Comparison of ENCODE assay signal across 7 mouse cellular contexts in genomic region chr7:38106711-38107311, GRCm38 (mm10). TPM values are rescaled to one million over a fixed set of nuclear protein-coding genes. Genes with fewer than 3 reads are reported as not detected.
A peak's percentile ranks its signal among the peaks of the same experiment; 100 is the strongest.
DNase-seq lines count a peak whose midpoint lies in the region; ATAC-seq and TF ChIP-seq lines count a peak whose summit lies in the region.

No protein-coding gene starts in this region.

- ATAC-seq in heart, embryonic 14.5 days (ENCODE audit: insufficient number of reproducible peaks, insufficient read depth, low FRiP score, low read depth): peak; percentile 0; the same call in 1 of the 2 replicates

- H3K27ac ChIP-seq in CH12.LX (ENCODE audit: insufficient read depth, low read depth): peak overlapping the region; percentile 14; the same call in 1 of the 2 replicates
- peak overlapping the region; percentile 19 to 65; a peak in 1 of 4 replicates for H3K27ac ChIP-seq in heart, embryonic 14.5 days (replicated peaks in 1 of 2; ENCODE audit: control insufficient read depth in 1 of 2, insufficient read depth in 1 of 2, low read depth in 2 of 2, low read length in 2 of 2)

- H3K9me3 ChIP-seq in CH12.LX (replicated peaks; ENCODE audit: low read length): no peaks in the 10 kb centered on the region
- H3K9me3 ChIP-seq in heart, embryonic 14.5 days (ENCODE audit: control insufficient read depth, low read length): no peaks in the 10 kb centered on the region

- TF ChIP-seq EP300 in CH12.LX (IDR thresholded peaks at IDR 0.05; ENCODE audit: low read length): no peak

- DNase-seq in CH12.LX (ENCODE audit: extremely low read depth): no peak
- DNase-seq in Muller cell, postnatal 12 days (ENCODE audit: inconsistent ontology term): peak; percentile 40
- DNase-seq in cerebellum, postnatal 25 days: peak; percentile 43 to 66
- DNase-seq in kidney, postnatal 10 days: peak; percentile 64
- peak; percentile 36 for DNase-seq in lung, postnatal 10 days
- peak; percentile 72 to 74 for DNase-seq in spleen, postnatal 10 days (ENCODE audit: low spot score in 2 of 2)

- no peak for TF ChIP-seq CTCF in CH12.LX (conservative IDR thresholded peaks at IDR 0.05 in 1 of 2, IDR thresholded peaks at IDR 0.05 in 1 of 2; ENCODE audit: low read depth in 2 of 2, low read length in 2 of 2)

- H3K36me3 ChIP-seq in CH12.LX (replicated peaks in 1 of 2; ENCODE audit: control insufficient read depth in 1 of 2, insufficient read depth in 1 of 2, low read length in 1 of 2): peaks cover 10 to 26% of the 10 kb centered on the region in 2 experiments
- H3K36me3 ChIP-seq in heart, embryonic 14.5 days (ENCODE audit: control insufficient read depth, insufficient read depth, low read length): peaks cover 16% of the 10 kb centered on the region

- under 1% methylated on average over 30 of the region's 47 CpGs for WGBS in heart, embryonic 14.5 days

- in situ Hi-C loops in CH12.LX (cut with MboI; ENCODE audit: low pct_ligation_motif_present, low pct_unique_long_range_greater_than_20kb, low sequenced_read_pairs): no loop called here

- peak overlapping the region; percentile 76 for H3K4me2 ChIP-seq in CH12.LX (ENCODE audit: insufficient read depth, low read depth, poor library complexity, severe bottlenecking)
- H3K4me2 ChIP-seq in heart, embryonic 14.5 days (ENCODE audit: low read length): peak overlapping the region; percentile 99

- dilution Hi-C loops in CH12.LX (cut with MboI; ENCODE audit: extremely low pct_ligation_motif_present, extremely low pct_unique_long_range_greater_than_20kb, low sequenced_read_pairs): no loop called here

- no peak for TF ChIP-seq RAD21 in CH12.LX (IDR thresholded peaks at IDR 0.05; ENCODE audit: low read depth, low read length)

- peaks cover 14 to 48% of the 10 kb centered on the region in 2 experiments for H3K4me1 ChIP-seq in CH12.LX (ENCODE audit: control insufficient read depth in 1 of 2, insufficient read depth in 2 of 2)
- H3K4me1 ChIP-seq in heart, embryonic 14.5 days (ENCODE audit: control insufficient read depth in 2 of 2, insufficient read depth in 2 of 2, low read length in 2 of 2): peaks cover 9 to 21% of the 10 kb centered on the region in 2 experiments

- peak overlapping the region; percentile 69 to 91 (median 78) for H3K4me3 ChIP-seq in CH12.LX (replicated peaks in 1 of 3; ENCODE audit: low read depth in 2 of 3, low read length in 2 of 3, poor library complexity in 1 of 3)
- peak overlapping the region; percentile 87 to 96 for H3K4me3 ChIP-seq in heart, embryonic 14.5 days (ENCODE audit: control insufficient read depth in 1 of 2, insufficient read depth in 1 of 2, low read depth in 1 of 2, low read length in 2 of 2)

- peaks cover 12% of the 10 kb centered on the region for H3K79me2 ChIP-seq in CH12.LX (replicated peaks; ENCODE audit: control insufficient read depth, extremely low read depth, insufficient read depth, poor library complexity, severe bottlenecking)

- peaks cover 2% of the 10 kb centered on the region for H3K27me3 ChIP-seq in CH12.LX (replicated peaks)
- no peaks in the 10 kb centered on the region for H3K27me3 ChIP-seq in heart, embryonic 14.5 days (ENCODE audit: control insufficient read depth, insufficient read depth, low read length)

- peak overlapping the region; percentile 78 for H3K9ac ChIP-seq in CH12.LX (ENCODE audit: insufficient read depth, low read depth)
- H3K9ac ChIP-seq in heart, embryonic 14.5 days (ENCODE audit: low read length): peak overlapping the region; percentile 87

- no peak for TF ChIP-seq POLR2A in CH12.LX (IDR thresholded peaks at IDR 0.05; ENCODE audit: low read depth, low read length)

TF ChIP-seq in CH12.LX, 34 proteins besides CTCF, POLR2A, EP300 and RAD21:
- no peak; the same call in 1 of the 2 replicates for TF ChIP-seq MXI1 (IDR thresholded peaks at IDR 0.05; ENCODE audit: low read depth, low read length)
- TF ChIP-seq TBP (conservative IDR thresholded peaks at IDR 0.05; ENCODE audit: low read depth, low read length): no peak
- no peak for TF ChIP-seq E2F4 (IDR thresholded peaks at IDR 0.05; ENCODE audit: insufficient replicate concordance, low read depth, low read length)
- TF ChIP-seq BHLHE40 (IDR thresholded peaks at IDR 0.05; ENCODE audit: low read depth, low read length): no peak
- no peak for TF ChIP-seq ELF1 (IDR thresholded peaks at IDR 0.05; ENCODE audit: low read depth, low read length)
- no peak for TF ChIP-seq GABPA (IDR thresholded peaks at IDR 0.05; ENCODE audit: insufficient replicate concordance, low read depth, low read length)
- TF ChIP-seq CHD2 (IDR thresholded peaks at IDR 0.05; ENCODE audit: low read length): peak; percentile 87

RNA-seq across cellular contexts. Expression of gene Ccne1, which starts 0.5 kb away (rescaled TPM):
- total RNA-seq in CH12.LX (2012; rRNA removed) (43.7 and 74.4 TPM in 2 replicates), CH12.LX (2014; rRNA removed) (70.0 and 77.8 TPM in 2 replicates)
- 109 and 110 TPM in 2 replicates for polyA plus RNA-seq in CH12.LX (2012; ENCODE audit: insufficient read length, low read depth)
- polyA plus RNA-seq in heart, embryonic 14.5 days (2014; fragmentation: Nextera tagmentation; extraction: Ambion mirVana): 29.2 and 33.2 TPM in 2 replicates
